Mouse (Mus musculus) forebrain, embryonic 13.5 days (tissue): ENCODE results near the gene Med15. TPM values are rescaled to one million over a fixed set of nuclear protein-coding genes. Genes with fewer than 3 reads are reported as not detected.

Source experiments
- ATAC-seq: fragments of 200-750 bp; cut with Nextera tagmentation; 2 replicates; pipeline ENCODE4 v1.8.0; 2017
- H3K27ac ChIP-seq: fragments of 300-500 bp; sonication (generic); 2 replicates; pipeline ENCODE4 v1.5.1; 2015; ENCODE audit warnings: inconsistent platforms, mild to moderate bottlenecking, moderate library complexity
- H3K27me3 ChIP-seq: fragments of 300-500 bp; sonication (generic); 2 replicates; pipeline ENCODE4 v1.6.1; 2015; ENCODE audit warnings: mild to moderate bottlenecking, inconsistent platforms
- H3K36me3 ChIP-seq: fragments of 300-500 bp; sonication (generic); 2 replicates; pipeline ENCODE4 v1.6.1; 2015; ENCODE audit warnings: mild to moderate bottlenecking, inconsistent platforms; ENCODE audit not compliant: poor library complexity, severe bottlenecking
- H3K4me1 ChIP-seq: fragments of 300-500 bp; sonication (generic); 2 replicates; pipeline ENCODE4 v1.6.1; 2015; ENCODE audit warnings: inconsistent platforms
- H3K4me2 ChIP-seq: fragments of 300-500 bp; sonication (generic); 2 replicates; pipeline ENCODE4 v1.6.1; 2015; ENCODE audit warnings: inconsistent platforms, mild to moderate bottlenecking, moderate library complexity
- H3K4me3 ChIP-seq: fragments of 300-500 bp; sonication (generic); 2 replicates; pipeline ENCODE4 v1.5.1; 2015; ENCODE audit warnings: mild to moderate bottlenecking, inconsistent platforms
- H3K9ac ChIP-seq: fragments of 300-500 bp; sonication (generic); 2 replicates; pipeline ENCODE4 v1.6.1; 2015; ENCODE audit warnings: mild to moderate bottlenecking, inconsistent platforms
- H3K9me3 ChIP-seq: fragments of 300-500 bp; sonication (generic); replicated peaks from 2 replicates; pipeline ENCODE4 v1.6.1; 2016; ENCODE audit warnings: inconsistent platforms
- WGBS: fragments of 180-500 bp; shearing (Covaris S2); methylation state at CpG from one replicate; pipeline ENCODE4 v1.1.7; 2015; 5-methylcytosine and 5-hydroxymethylcytosine counted together
- polyA plus RNA-seq: library from polyadenylated mRNA; unstranded; fragments of >200 nt; fragmentation: Nextera tagmentation; extraction: Ambion mirVana; gene quantifications from 2 replicates; pipeline ENCODE4 v1.2.1, GENCODE M21; 2015

Gene Med15
- polyA plus RNA-seq, result 42.0 and 45.2 TPM in 2 replicates

- Histone ChIP-seq H3K9me3 (no peaks in the 10 kb centered on the region), H3K4me1 (no peaks in the 10 kb centered on the region), H3K9ac (no peak within 1 kb of the TSS), H3K27me3 (peaks cover 17% of the 10 kb centered on the region), H3K27ac (no peak within 1 kb of the TSS), H3K4me3 (no peak within 1 kb of the TSS), H3K36me3 (no peaks in the 10 kb centered on the region), H3K4me2 (no peak within 1 kb of the TSS)
- no peak for ATAC-seq
- WGBS, result 40% methylated on average over 3 of the region's 3 CpGs
Observed at GRCm38 (mm10) chr16:17732841-17733340, at the start of gene Med15. TSS of gene Med15 (minus strand) at chr16:17732891.

- ATAC-seq, result no peak
- no peak overlapping the region for H3K9ac ChIP-seq
- no peak overlapping the region for H3K4me3 ChIP-seq
- H3K36me3 ChIP-seq, result peaks cover 72% of the 10 kb centered on the region
- H3K27me3 ChIP-seq, result no peaks in the 10 kb centered on the region
- no peak overlapping the region for H3K27ac ChIP-seq
- H3K4me2 ChIP-seq, result no peak overlapping the region
- no peaks in the 10 kb centered on the region for H3K4me1 ChIP-seq
- H3K9me3 ChIP-seq, result no peaks in the 10 kb centered on the region
- WGBS, result 97% methylated on average over 1 of the region's 1 CpGs
Observed at GRCm38 (mm10) chr16:17779692-17780091, 47.0 kb upstream of the Med15 start.

DNA sequence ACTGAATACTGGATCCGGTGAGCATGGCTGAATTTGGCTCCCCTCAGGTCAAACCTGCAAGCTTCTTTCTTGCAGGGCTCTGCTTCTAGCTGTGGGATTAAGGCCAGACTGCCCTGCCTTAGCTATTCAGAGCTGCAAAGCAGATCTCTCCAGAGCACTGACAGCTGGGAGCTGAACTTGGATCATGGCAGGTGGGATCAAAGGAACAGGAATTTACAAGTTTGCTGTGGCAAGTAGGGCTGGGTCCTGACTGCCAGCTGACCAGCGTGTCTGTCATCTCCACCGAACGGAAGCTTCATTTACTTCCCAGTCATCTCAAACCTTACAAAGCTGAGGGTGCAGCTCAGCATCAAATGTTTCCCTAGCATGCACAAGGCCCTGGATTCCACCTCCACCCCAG lies 45.5 kb upstream of the Med15 start:
- no peaks in the 10 kb centered on the region for H3K27me3 ChIP-seq
- H3K9ac ChIP-seq, result no peak overlapping the region
- H3K27ac ChIP-seq, result no peak overlapping the region
- H3K4me3 ChIP-seq, result no peak overlapping the region
- no peak overlapping the region for H3K4me2 ChIP-seq
- no peak for ATAC-seq
- H3K9me3 ChIP-seq, result no peaks in the 10 kb centered on the region
- peaks cover 67% of the 10 kb centered on the region for H3K36me3 ChIP-seq
- WGBS, result 83% methylated on average over 4 of the region's 4 CpGs
- H3K4me1 ChIP-seq, result no peaks in the 10 kb centered on the region

GRCm38 (mm10) chr16:17776828-17777227 lies 44.1 kb upstream of the Med15 start:
- ATAC-seq, result no peak
- Histone ChIP-seq H3K36me3 (peaks cover 68% of the 10 kb centered on the region), H3K4me1 (no peaks in the 10 kb centered on the region)

GRCm38 (mm10) chr16:17771117-17771865 lies 38.6 kb upstream of the Med15 start:
- no peaks in the 10 kb centered on the region for H3K9me3 ChIP-seq
- peaks cover 69% of the 10 kb centered on the region for H3K36me3 ChIP-seq
- no peak for ATAC-seq
- no peak overlapping the region for H3K9ac ChIP-seq
- H3K27ac ChIP-seq, result no peak overlapping the region
- no peak overlapping the region for H3K4me2 ChIP-seq
- H3K4me3 ChIP-seq, result no peak overlapping the region
- WGBS, result 83% methylated on average over 4 of the region's 4 CpGs
- H3K4me1 ChIP-seq, result no peaks in the 10 kb centered on the region
- H3K27me3 ChIP-seq, result no peaks in the 10 kb centered on the region

More at GRCm38 (mm10) chr16:17776828-17777227, 44.1 kb upstream of the Med15 start:
- no peaks in the 10 kb centered on the region for H3K27me3 ChIP-seq
- H3K4me2 ChIP-seq, result no peak overlapping the region
- no peak overlapping the region for H3K27ac ChIP-seq
- WGBS, result 67% methylated on average over 11 of the region's 11 CpGs
- no peak overlapping the region for H3K4me3 ChIP-seq
- no peak overlapping the region for H3K9ac ChIP-seq
- no peaks in the 10 kb centered on the region for H3K9me3 ChIP-seq

DNA sequence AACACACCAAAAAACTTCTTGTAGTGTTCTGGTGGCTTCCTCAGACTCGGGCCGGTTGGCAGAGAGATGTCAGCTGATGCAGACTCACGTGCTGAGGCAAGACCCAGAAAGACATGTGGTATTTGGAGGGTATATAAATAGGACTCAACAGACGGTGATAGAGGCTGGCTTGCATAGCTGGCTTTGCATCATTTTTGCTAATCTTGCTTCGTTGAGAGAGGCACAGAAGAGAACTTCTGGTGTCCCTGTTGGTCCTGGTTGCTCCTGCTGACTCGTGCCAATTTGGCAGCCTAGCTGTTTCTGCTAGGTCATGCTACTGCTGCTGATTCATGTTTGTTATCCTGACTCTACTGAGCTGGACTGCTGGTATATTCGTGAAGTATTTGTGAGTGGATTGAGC lies 36.1 kb upstream of the Med15 start:
- Histone ChIP-seq H3K27me3 (no peaks in the 10 kb centered on the region), H3K4me2 (no peak overlapping the region), H3K9me3 (no peaks in the 10 kb centered on the region), H3K36me3 (peaks cover 63% of the 10 kb centered on the region), H3K4me3 (no peak overlapping the region), H3K27ac (no peak overlapping the region), H3K4me1 (no peaks in the 10 kb centered on the region), H3K9ac (no peak overlapping the region)
- 92% methylated on average over 7 of the region's 7 CpGs for WGBS
- ATAC-seq, result no peak

GRCm38 (mm10) chr16:17764108-17764511 lies 31.4 kb upstream of the Med15 start:
- no peak for ATAC-seq
- 95% methylated on average over 4 of the region's 4 CpGs for WGBS
- H3K9ac ChIP-seq, result peak overlapping the region; percentile 40; the same call in 1 of the 2 replicates

GRCm38 (mm10) chr16:17761074-17761473 lies 28.4 kb upstream of the Med15 start:
- Histone ChIP-seq H3K9me3 (no peaks in the 10 kb centered on the region), H3K9ac (no peak overlapping the region), H3K27ac (no peak overlapping the region), H3K36me3 (peaks cover 14% of the 10 kb centered on the region), H3K27me3 (0 out of 2 replicates have a peak, but pooled peaks cover 5% of the 10 kb centered on the region), H3K4me3 (no peak overlapping the region), H3K4me2 (peak overlapping the region; percentile 95; the same call in 1 of the 2 replicates), H3K4me1 (peaks cover 27% of the 10 kb centered on the region)
- 85% methylated on average over 1 of the region's 1 CpGs for WGBS
- ATAC-seq, result no peak

More at GRCm38 (mm10) chr16:17764108-17764511, 31.4 kb upstream of the Med15 start:
- no peak overlapping the region for H3K4me2 ChIP-seq
- H3K36me3 ChIP-seq, result peaks cover 35% of the 10 kb centered on the region
- H3K9me3 ChIP-seq, result no peaks in the 10 kb centered on the region
- no peaks in the 10 kb centered on the region for H3K27me3 ChIP-seq
- no peak overlapping the region for H3K27ac ChIP-seq
- peaks cover 22% of the 10 kb centered on the region for H3K4me1 ChIP-seq
- H3K4me3 ChIP-seq, result no peak overlapping the region

- WGBS, result 36% methylated on average over 8 of the region's 8 CpGs
- 0 out of 2 replicates have a peak, but pooled peaks cover 5% of the 10 kb centered on the region for H3K27me3 ChIP-seq
- ATAC-seq, result no peak
- peak overlapping the region; percentile 69 for H3K4me3 ChIP-seq
- peaks cover 10% of the 10 kb centered on the region for H3K36me3 ChIP-seq
- H3K4me2 ChIP-seq, result peak overlapping the region; percentile 95
- H3K9me3 ChIP-seq, result no peaks in the 10 kb centered on the region
- no peak overlapping the region for H3K9ac ChIP-seq
- peaks cover 27% of the 10 kb centered on the region for H3K4me1 ChIP-seq
- H3K27ac ChIP-seq, result no peak overlapping the region
Observed at GRCm38 (mm10) chr16:17760657-17761056, 28.0 kb upstream of the Med15 start.

GRCm38 (mm10) chr16:17759813-17760321 lies 27.2 kb upstream of the Med15 start:
- Histone ChIP-seq H3K27me3 (0 out of 2 replicates have a peak, but pooled peaks cover 5% of the 10 kb centered on the region), H3K9ac (peak overlapping the region; percentile 91), H3K27ac (peak overlapping the region; percentile 57; the same call in 1 of the 2 replicates), H3K36me3 (peaks cover 9% of the 10 kb centered on the region; the same call in 1 of the 2 replicates), H3K9me3 (no peaks in the 10 kb centered on the region), H3K4me1 (peaks cover 27% of the 10 kb centered on the region), H3K4me2 (peak overlapping the region; percentile 95), H3K4me3 (peak overlapping the region; percentile 69)
- under 1% methylated on average over 39 of the region's 54 CpGs for WGBS
- peak; percentile 62; the same call in 1 of the 2 replicates for ATAC-seq

DNA sequence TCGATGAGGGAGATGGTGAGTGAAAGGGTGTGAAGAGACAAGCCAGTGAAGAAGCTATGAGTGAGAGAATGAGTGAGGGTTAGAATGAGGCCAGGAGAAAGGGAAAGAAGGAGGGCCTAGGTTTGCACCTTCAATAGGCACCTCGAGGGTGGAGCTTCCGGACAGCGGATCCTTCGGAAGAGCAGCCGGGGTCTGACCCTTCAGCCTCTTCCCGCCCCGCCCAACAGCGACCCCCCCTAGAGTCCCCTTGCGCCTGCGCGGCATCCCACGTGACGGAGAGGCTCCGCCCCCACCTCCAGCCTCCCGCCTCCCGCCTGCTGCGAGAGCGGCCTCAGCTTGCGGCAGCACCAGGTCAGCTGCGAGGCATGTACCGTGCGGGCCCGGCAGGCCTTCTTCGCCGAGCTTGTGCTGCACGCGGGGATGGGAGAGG lies 26.7 kb upstream of the Med15 start, which contains the start of gene Klhl22:
Gene Klhl22 (plus strand): TSS at position 275 of the 430 bp plus-strand sequence.
- peak; percentile 96 for ATAC-seq
- peak within 1 kb of the TSS; percentile 91 for H3K9ac ChIP-seq
- H3K36me3 ChIP-seq, result peaks cover 6% of the 10 kb centered on the region; the same call in 1 of the 2 replicates
- H3K4me3 ChIP-seq, result peak within 1 kb of the TSS; percentile 69
- 2% methylated on average over 28 of the region's 28 CpGs for WGBS
- peak within 1 kb of the TSS; percentile 95 for H3K4me2 ChIP-seq
- peaks cover 27% of the 10 kb centered on the region for H3K4me1 ChIP-seq
- no peaks in the 10 kb centered on the region for H3K9me3 ChIP-seq
- H3K27me3 ChIP-seq, result 0 out of 2 replicates have a peak, but pooled peaks cover 5% of the 10 kb centered on the region
- H3K27ac ChIP-seq, result peak within 1 kb of the TSS; percentile 57; the same call in 1 of the 2 replicates

DNA sequence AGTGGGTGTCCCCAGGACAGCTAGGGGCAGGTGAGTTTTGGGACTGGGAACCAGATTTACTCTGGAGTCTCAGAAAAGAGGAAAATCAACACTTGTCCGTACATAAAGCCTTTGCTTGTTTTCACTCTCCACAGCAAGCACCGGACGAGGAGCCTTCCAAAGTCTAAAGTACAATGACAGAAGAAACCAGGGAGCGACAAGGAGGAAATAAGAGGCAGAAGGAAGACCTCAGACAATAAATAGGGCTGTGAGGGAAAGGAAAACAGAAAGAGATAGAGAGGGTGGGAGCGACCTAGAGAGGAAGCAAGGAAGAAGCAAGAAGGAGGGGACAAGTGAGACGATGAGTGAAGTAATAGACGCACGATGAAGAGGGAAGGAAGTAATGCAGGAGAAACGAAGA lies 26.2 kb upstream of the Med15 start:
- Histone ChIP-seq H3K4me3 (peak overlapping the region; percentile 69), H3K4me2 (peak overlapping the region; percentile 95), H3K9ac (peak overlapping the region; percentile 51), H3K4me1 (peaks cover 27% of the 10 kb centered on the region), H3K9me3 (no peaks in the 10 kb centered on the region), H3K27ac (no peak overlapping the region), H3K27me3 (0 out of 2 replicates have a peak, but pooled peaks cover 5% of the 10 kb centered on the region), H3K36me3 (0 out of 2 replicates have a peak, but pooled peaks cover 2% of the 10 kb centered on the region)
- WGBS, result 58% methylated on average over 9 of the region's 9 CpGs
- ATAC-seq, result no peak
